In genomic region chr3:51904357-51904855, GRCm38 (mm10) we compare ENCODE assay signal across 23 mouse cellular contexts.
A peak's percentile ranks its signal among the peaks of the same experiment; 100 is the strongest.
DNase-seq lines count a peak whose midpoint lies in the region; ATAC-seq lines count a peak whose summit lies in the region.
"Had no signal": no experiment of that assay in that cellular context is flagged by ENCODE, and none has a peak within 500 bp of the region (broad histone marks: within the 10 kb centered on the region; RNA-seq: fewer than 3 reads in every experiment).

No protein-coding gene starts in this region.

- no peak for ATAC-seq in forebrain, embryonic 11.5 days (replicated peaks; ENCODE audit: low FRiP score)
- ATAC-seq in midbrain, embryonic 13.5 days = 0 out of 2 replicates have a peak, but pooled peaks have one; percentile 60
- no peak for ATAC-seq in midbrain, embryonic 11.5 days (ENCODE audit: low FRiP score)
- no peak for ATAC-seq in hindbrain, embryonic 16.5 days
- ATAC-seq in erythroid progenitor cell, adult 5-6 weeks (replicated peaks; ENCODE audit: low FRiP score, poor library complexity, severe bottlenecking) = no peak
- ATAC-seq: intestine, embryonic 15.5 days had no signal

- H3K9me3 ChIP-seq in forebrain, embryonic 10.5 days = no peaks in the 10 kb centered on the region
- H3K9me3 ChIP-seq in forebrain, embryonic 11.5 days (ENCODE audit: control insufficient read depth, low read length) = no peaks in the 10 kb centered on the region
- no peaks in the 10 kb centered on the region for H3K9me3 ChIP-seq in midbrain, embryonic 13.5 days
- no peaks in the 10 kb centered on the region for H3K9me3 ChIP-seq in midbrain, embryonic 11.5 days (ENCODE audit: control insufficient read depth, low read length)
- no peaks in the 10 kb centered on the region for H3K9me3 ChIP-seq in hindbrain, embryonic 16.5 days (ENCODE audit: control insufficient read depth, low read length)
- H3K9me3 ChIP-seq: embryonic facial prominence, embryonic 13.5 days; intestine, embryonic 15.5 days; limb, embryonic 12.5 days; liver, embryonic 13.5 days; lung, embryonic 15.5 days; midbrain, embryonic 12.5 days had no signal

- no peak overlapping the region for H3K9ac ChIP-seq in forebrain, embryonic 11.5 days (ENCODE audit: low read length)
- H3K9ac ChIP-seq in midbrain, embryonic 13.5 days (replicated peaks) = peak overlapping the region; percentile 33; the same call in 1 of the 2 replicates
- no peak overlapping the region for H3K9ac ChIP-seq in midbrain, embryonic 11.5 days (ENCODE audit: low read length)
- H3K9ac ChIP-seq in hindbrain, embryonic 16.5 days (ENCODE audit: low read depth, low read length) = peak overlapping the region; percentile 13; the same call in 1 of the 2 replicates
- H3K9ac ChIP-seq: embryonic facial prominence, embryonic 13.5 days; intestine, embryonic 15.5 days; limb, embryonic 12.5 days; liver, embryonic 13.5 days; lung, embryonic 15.5 days; midbrain, embryonic 12.5 days had no signal

- no peak overlapping the region for H3K4me2 ChIP-seq in forebrain, embryonic 11.5 days (ENCODE audit: low read depth, low read length, severe bottlenecking)
- no peak overlapping the region for H3K4me2 ChIP-seq in midbrain, embryonic 13.5 days (replicated peaks)
- H3K4me2 ChIP-seq in midbrain, embryonic 11.5 days = no peak overlapping the region
- H3K4me2 ChIP-seq in hindbrain, embryonic 16.5 days (ENCODE audit: low read length) = no peak overlapping the region
- H3K4me2 ChIP-seq: embryonic facial prominence, embryonic 13.5 days; intestine, embryonic 15.5 days; limb, embryonic 12.5 days; liver, embryonic 13.5 days; lung, embryonic 15.5 days; midbrain, embryonic 12.5 days had no signal

- peaks cover 68% of the 10 kb centered on the region for H3K4me1 ChIP-seq in forebrain, embryonic 10.5 days
- H3K4me1 ChIP-seq in forebrain, embryonic 11.5 days (replicated peaks; ENCODE audit: control insufficient read depth, insufficient read depth, low read length) = peaks cover 7% of the 10 kb centered on the region; the same call in 1 of the 2 replicates
- peaks cover 51% of the 10 kb centered on the region for H3K4me1 ChIP-seq in midbrain, embryonic 13.5 days (replicated peaks)
- peaks cover 19% of the 10 kb centered on the region for H3K4me1 ChIP-seq in midbrain, embryonic 11.5 days (ENCODE audit: control insufficient read depth, insufficient read depth, low read length)
- peaks cover 6% of the 10 kb centered on the region for H3K4me1 ChIP-seq in hindbrain, embryonic 16.5 days (ENCODE audit: control insufficient read depth, insufficient read depth, low read depth, low read length)

- H3K27ac ChIP-seq in forebrain, embryonic 10.5 days = 0 out of 2 replicates have a peak overlapping the region, but pooled peaks have one; percentile 21
- H3K27ac ChIP-seq in forebrain, embryonic 11.5 days (ENCODE audit: low read depth, low read length) = no peak overlapping the region
- peak overlapping the region; percentile 22; the same call in 1 of the 2 replicates for H3K27ac ChIP-seq in midbrain, embryonic 13.5 days
- no peak overlapping the region for H3K27ac ChIP-seq in midbrain, embryonic 11.5 days (ENCODE audit: low read depth, low read length)
- H3K27ac ChIP-seq in hindbrain, embryonic 16.5 days (ENCODE audit: low read depth, low read length) = peak overlapping the region; percentile 29; the same call in 1 of the 2 replicates
- H3K27ac ChIP-seq: embryonic facial prominence, embryonic 13.5 days; gastrocnemius, adult 2 months; intestine, embryonic 15.5 days; limb, embryonic 12.5 days; liver, embryonic 13.5 days; lung, embryonic 15.5 days; macrophage; midbrain, embryonic 12.5 days had no signal

- no peaks in the 10 kb centered on the region for H3K36me3 ChIP-seq in forebrain, embryonic 10.5 days (replicated peaks)
- H3K36me3 ChIP-seq in forebrain, embryonic 11.5 days (ENCODE audit: control insufficient read depth, insufficient read depth, low read length) = no peaks in the 10 kb centered on the region
- no peaks in the 10 kb centered on the region for H3K36me3 ChIP-seq in midbrain, embryonic 13.5 days
- no peaks in the 10 kb centered on the region for H3K36me3 ChIP-seq in midbrain, embryonic 11.5 days (ENCODE audit: control insufficient read depth, insufficient read depth, low read length)
- H3K36me3 ChIP-seq in hindbrain, embryonic 16.5 days (ENCODE audit: control insufficient read depth, insufficient read depth, low read length) = no peaks in the 10 kb centered on the region
- H3K36me3 ChIP-seq: embryonic facial prominence, embryonic 13.5 days; intestine, embryonic 15.5 days; limb, embryonic 12.5 days; liver, embryonic 13.5 days; lung, embryonic 15.5 days; midbrain, embryonic 12.5 days had no signal

- H3K4me3 ChIP-seq in forebrain, embryonic 10.5 days = no peak overlapping the region
- no peak overlapping the region for H3K4me3 ChIP-seq in forebrain, embryonic 11.5 days (ENCODE audit: low read depth, low read length)
- H3K4me3 ChIP-seq in midbrain, embryonic 13.5 days (replicated peaks) = no peak overlapping the region
- H3K4me3 ChIP-seq in midbrain, embryonic 11.5 days (ENCODE audit: low read depth, low read length) = no peak overlapping the region
- no peak overlapping the region for H3K4me3 ChIP-seq in hindbrain, embryonic 16.5 days (ENCODE audit: low read length)
- H3K4me3 ChIP-seq: embryonic facial prominence, embryonic 13.5 days; gastrocnemius, adult 2 months; intestine, embryonic 15.5 days; limb, embryonic 12.5 days; liver, embryonic 13.5 days; lung, embryonic 15.5 days; midbrain, embryonic 12.5 days had no signal

- 80% methylated on average over 12 of the region's 12 CpGs for WGBS in forebrain, embryonic 10.5 days
- 73% methylated on average over 12 of the region's 12 CpGs for WGBS in forebrain, embryonic 11.5 days
- WGBS in midbrain, embryonic 13.5 days = 50% methylated on average over 12 of the region's 12 CpGs
- 68% methylated on average over 12 of the region's 12 CpGs for WGBS in midbrain, embryonic 11.5 days
- 56% methylated on average over 12 of the region's 12 CpGs for WGBS in hindbrain, embryonic 16.5 days

- H3K27me3 ChIP-seq in forebrain, embryonic 10.5 days (ENCODE audit: poor library complexity, severe bottlenecking) = no peaks in the 10 kb centered on the region; the same call in 1 of the 2 replicates
- no peaks in the 10 kb centered on the region for H3K27me3 ChIP-seq in forebrain, embryonic 11.5 days (ENCODE audit: control insufficient read depth, insufficient read depth, low read length)
- H3K27me3 ChIP-seq in midbrain, embryonic 13.5 days = no peaks in the 10 kb centered on the region
- no peaks in the 10 kb centered on the region for H3K27me3 ChIP-seq in midbrain, embryonic 11.5 days (ENCODE audit: control insufficient read depth, insufficient read depth, low read length)
- H3K27me3 ChIP-seq in hindbrain, embryonic 16.5 days (replicated peaks; ENCODE audit: control insufficient read depth, insufficient read depth, low read length) = no peaks in the 10 kb centered on the region
- H3K27me3 ChIP-seq: embryonic facial prominence, embryonic 13.5 days; intestine, embryonic 15.5 days; limb, embryonic 12.5 days; liver, embryonic 13.5 days; lung, embryonic 15.5 days had no signal

- DNase-seq in forebrain, embryonic 10.5 days (ENCODE audit: extremely low spot score, low spot score) = no peak
- DNase-seq in forebrain, embryonic 11.5 days (ENCODE audit: low spot score) = no peak
- no peak for DNase-seq in midbrain, embryonic 11.5 days (ENCODE audit: low spot score, missing footprints)
- no peak for DNase-seq in urinary bladder, postnatal 14 days (ENCODE audit: low spot score)
- DNase-seq in lung, adult 18-20 months = no peak
- DNase-seq: adrenal gland, adult 8-10 months; cerebellum, adult 9-11 months; gastrocnemius, adult 2 months; heart, adult 18-20 months; heart, postnatal 36 days; kidney, adult 9 months; kidney, postnatal 4 days; liver, embryonic 13.5 days; thymus, postnatal 14 days had no signal

Comparison
In these comparisons a context has a peak if more than half of its experiments do, and no peak if none do; other contexts are left out.
1. H3K27ac ChIP-seq: peak in forebrain, embryonic 10.5 days (single experiment), midbrain, embryonic 13.5 days (single experiment) and hindbrain, embryonic 16.5 days (single experiment); none in forebrain, embryonic 11.5 days (single experiment) and midbrain, embryonic 11.5 days (single experiment).
2. H3K9ac ChIP-seq: peak in midbrain, embryonic 13.5 days (single experiment) and hindbrain, embryonic 16.5 days (single experiment); none in forebrain, embryonic 11.5 days (single experiment) and midbrain, embryonic 11.5 days (single experiment).